Mouse (Mus musculus): ENCODE data around the gene Btbd35f14.
"Not testable (repeated sequence)": the region's sequence is repeated elsewhere in the genome, so short reads cannot be mapped to it uniquely, and the experiment has no call there.

Btbd35f14 gene

GRCm38 (mm10) chrX:33702249-33702648, at the start of gene Btbd35f14:
Btbd35f14 (minus strand) TSS chrX:33702349.
- DNase-seq (ENCODE audit: low spot score in 2 of 2) = not testable (repeated sequence)

- not testable (repeated sequence) for DNase-seq (ENCODE audit: low spot score in 2 of 2)
Measured at GRCm38 (mm10) chrX:33656872-33657271, 45.3 kb downstream of the Btbd35f14 start, which contains the start of gene Btbd35f13. Btbd35f13 (plus strand) TSS chrX:33657172.
